Mouse (Mus musculus) cortical plate, adult 2 months (tissue): ENCODE data around the gene Scn3b.

Experiments
- CTCF ChIP-seq: fragments of 200-500 bp; IDR thresholded peaks from 2 replicates; pipeline ENCODE4 v1.5.1; 2011; ENCODE audit warnings: mild to moderate bottlenecking, control low read depth, low read length; ENCODE audit not compliant: insufficient read depth; ENCODE audit errors: extremely low read depth
- POLR2A ChIP-seq: fragments of 200-500 bp; IDR thresholded peaks from 2 replicates; pipeline ENCODE4 v1.6.1; 2011; ENCODE audit warnings: mild to moderate bottlenecking, low read length, control low read depth; ENCODE audit not compliant: insufficient read depth; ENCODE audit errors: extremely low read depth

DNA sequence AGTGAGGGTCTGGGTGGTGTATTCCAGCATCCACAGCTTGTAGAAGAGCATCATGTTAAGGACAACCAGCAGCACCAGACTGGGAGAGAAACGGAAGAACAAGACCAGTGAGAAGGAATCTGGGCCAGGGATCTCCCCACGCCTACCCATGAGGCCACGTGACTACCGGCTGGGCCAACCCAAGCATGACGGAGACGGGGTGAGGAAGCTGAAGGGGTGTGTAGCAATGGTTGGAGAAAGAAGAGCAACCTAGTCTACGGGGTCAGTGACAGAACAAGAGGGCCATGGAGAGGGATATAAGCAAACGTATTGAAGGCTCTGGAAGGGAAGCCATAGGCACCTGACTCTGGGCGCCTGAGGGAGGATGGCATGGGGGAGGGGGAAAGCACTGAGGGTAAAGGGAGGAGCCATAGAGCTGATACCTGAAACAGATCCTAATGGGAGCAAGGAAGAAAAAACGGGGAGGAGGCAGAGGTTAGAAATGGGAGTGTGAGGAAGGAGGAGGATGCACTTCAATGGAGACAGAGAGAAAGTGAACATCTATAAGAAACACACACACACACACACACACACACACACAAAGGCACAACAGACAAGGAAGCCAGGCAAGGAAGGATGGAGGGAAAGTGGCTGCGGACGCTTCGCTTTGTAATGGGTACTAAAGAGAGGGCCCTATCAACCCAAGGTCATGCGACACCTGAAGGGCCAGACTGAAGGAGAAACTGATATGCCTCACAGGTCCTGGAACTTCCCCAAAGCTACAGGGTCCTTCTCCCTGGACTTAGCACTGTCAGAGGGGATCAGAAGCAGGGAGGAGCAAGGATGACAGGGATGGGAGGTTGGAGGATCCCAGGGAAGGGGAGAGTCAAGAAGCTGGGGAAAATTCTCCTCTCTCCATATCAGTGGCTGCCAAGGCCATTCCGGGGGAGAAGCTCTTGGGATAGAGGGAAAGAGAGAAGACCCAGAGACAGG, 31.3 kb downstream of the Scn3b start:
- TF ChIP-seq CTCF (no peak), POLR2A (no peak)
